ENCODE assay signal across 18 mouse cellular contexts in the genomic region with DNA sequence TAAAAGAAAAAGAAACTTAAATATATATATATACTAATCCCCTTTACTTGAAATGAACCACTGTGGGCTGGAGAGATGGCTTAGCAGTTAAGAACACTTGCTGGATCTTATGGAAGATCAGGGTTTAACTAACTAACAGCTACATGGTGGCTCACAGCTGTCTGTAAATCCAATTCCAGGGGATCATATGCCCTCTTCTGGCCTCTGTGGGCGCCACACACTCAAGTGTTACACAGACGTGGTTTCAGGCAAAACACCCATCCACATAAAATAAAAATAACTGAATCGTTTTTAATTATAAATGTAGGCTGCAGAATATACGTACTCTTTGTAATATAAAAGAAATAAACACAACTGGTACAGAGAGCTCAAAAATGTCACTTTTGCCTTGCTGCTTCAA. TPM values are rescaled to one million over a fixed set of nuclear protein-coding genes. Genes with fewer than 3 reads are reported as not detected.
A peak's percentile ranks its signal among the peaks of the same experiment; 100 is the strongest.
DNase-seq lines count a peak whose midpoint lies in the region; ATAC-seq and TF ChIP-seq lines count a peak whose summit lies in the region.
"Had no signal": no experiment of that assay in that cellular context is flagged by ENCODE, and none has a peak within 500 bp of the region (broad histone marks: within the 10 kb centered on the region; RNA-seq: fewer than 3 reads in every experiment).

No protein-coding gene starts in this region.

- no peaks in the 10 kb centered on the region for H3K4me1 ChIP-seq in kidney, adult 2 months (ENCODE audit: control insufficient read depth, insufficient read depth, low read length)
- H3K4me1 ChIP-seq in liver, postnatal 0 days (ENCODE audit: insufficient read depth): no peaks in the 10 kb centered on the region
- H3K4me1 ChIP-seq in liver, embryonic 12.5 days: no peaks in the 10 kb centered on the region
- H3K4me1 ChIP-seq: embryonic facial prominence, embryonic 15.5 days; forebrain, embryonic 10.5 days; lung, embryonic 15.5 days; midbrain, embryonic 12.5 days had no signal

- H3K9ac ChIP-seq in liver, postnatal 0 days (replicated peaks): no peak overlapping the region
- no peak overlapping the region for H3K9ac ChIP-seq in liver, embryonic 12.5 days
- H3K9ac ChIP-seq: embryonic facial prominence, embryonic 15.5 days; lung, embryonic 15.5 days; midbrain, embryonic 12.5 days had no signal

- WGBS in kidney, adult 2 months: 91% methylated on average over 4 of the region's 4 CpGs
- WGBS in liver, postnatal 0 days (ENCODE audit: insufficient replicate concordance): 79% methylated on average over 4 of the region's 4 CpGs
- WGBS in liver, embryonic 12.5 days (ENCODE audit: insufficient replicate concordance): 70% methylated on average over 4 of the region's 4 CpGs

- ATAC-seq in cerebellum, adult (ENCODE audit: insufficient number of reproducible peaks, low FRiP score, low TSS enrichment): no peak
- no peak for ATAC-seq in liver, postnatal 0 days
- no peak for ATAC-seq in liver, embryonic 12.5 days
- no peak for ATAC-seq in Patski
- ATAC-seq: hindbrain, embryonic 16.5 days had no signal

- H3K4me3 ChIP-seq in kidney, adult 2 months (ENCODE audit: insufficient read depth, low read depth, low read length): no peak overlapping the region
- no peak overlapping the region for H3K4me3 ChIP-seq in liver, postnatal 0 days (ENCODE audit: low read depth, low read length)
- H3K4me3 ChIP-seq in liver, embryonic 12.5 days: no peak overlapping the region
- H3K4me3 ChIP-seq: embryonic facial prominence, embryonic 15.5 days; forebrain, embryonic 10.5 days; lung, embryonic 15.5 days; midbrain, embryonic 12.5 days had no signal

- POLR2A ChIA-PET in Patski (lab: Charles Lee): no interaction called here

- no peak for TF ChIP-seq POLR2A in kidney, adult 2 months (IDR thresholded peaks at IDR 0.05; ENCODE audit: low read depth, low read length)

- peak; percentile 5 to 8 for DNase-seq in cerebellum, postnatal 10 days
- DNase-seq in kidney, adult 2 months: no peak
- no peak for DNase-seq in kidney, postnatal 14 days
- DNase-seq in liver, postnatal 0 days: no peak
- DNase-seq in Patski (ENCODE audit: low read depth, low spot score): no peak
- no peak for DNase-seq in cerebellum, adult 9-10 months
- DNase-seq: heart, postnatal 4 days; kidney, adult 8-10 months; spleen, adult 18-20 months had no signal

- H3K9me3 ChIP-seq in liver, postnatal 0 days (ENCODE audit: low read length): no peaks in the 10 kb centered on the region
- H3K9me3 ChIP-seq in liver, embryonic 12.5 days (replicated peaks): no peaks in the 10 kb centered on the region
- H3K9me3 ChIP-seq: embryonic facial prominence, embryonic 15.5 days; forebrain, embryonic 10.5 days; G1E; lung, embryonic 15.5 days; midbrain, embryonic 12.5 days had no signal

- H3K36me3 ChIP-seq in kidney, adult 2 months (ENCODE audit: control insufficient read depth, insufficient read depth, low read length): no peaks in the 10 kb centered on the region
- peaks cover 10% of the 10 kb centered on the region for H3K36me3 ChIP-seq in liver, postnatal 0 days (replicated peaks; ENCODE audit: insufficient read depth, low read length)
- peaks cover 23% of the 10 kb centered on the region for H3K36me3 ChIP-seq in liver, embryonic 12.5 days

- in situ Hi-C loops in Patski (cut with MboI; ENCODE audit: low pct_unique_long_range_greater_than_20kb): no loop called here

- H3K27me3 ChIP-seq in kidney, adult 2 months (replicated peaks; ENCODE audit: control insufficient read depth, insufficient read depth, low read length): no peaks in the 10 kb centered on the region
- H3K27me3 ChIP-seq in liver, postnatal 0 days (ENCODE audit: insufficient read depth, low read length): no peaks in the 10 kb centered on the region
- H3K27me3 ChIP-seq in liver, embryonic 12.5 days (replicated peaks): no peaks in the 10 kb centered on the region
- no peaks in the 10 kb centered on the region for H3K27me3 ChIP-seq in Patski
- H3K27me3 ChIP-seq: embryonic facial prominence, embryonic 15.5 days; lung, embryonic 15.5 days; midbrain, embryonic 12.5 days had no signal

- CTCF ChIA-PET in Patski (lab: Charles Lee): interaction anchor here (1.0 to 1.6 kb wide), 4 partner anchors 15 to 145 kb away, joined by 3 to 4 read pairs (median 3); no protein-coding TSS in a partner anchor

- no peak overlapping the region for H3K27ac ChIP-seq in kidney, adult 2 months (ENCODE audit: insufficient read depth, low read depth, low read length)
- H3K27ac ChIP-seq in liver, postnatal 0 days (ENCODE audit: low read depth): no peak overlapping the region
- no peak overlapping the region for H3K27ac ChIP-seq in liver, embryonic 12.5 days
- H3K27ac ChIP-seq: embryonic facial prominence, embryonic 15.5 days; forebrain, embryonic 10.5 days; lung, embryonic 15.5 days; midbrain, embryonic 12.5 days had no signal

- TF ChIP-seq EP300 in liver, postnatal 0 days (IDR thresholded peaks at IDR 0.05; ENCODE audit: low read depth): no peak

- H3K4me2 ChIP-seq in liver, postnatal 0 days (ENCODE audit: low read depth, low read length): no peak overlapping the region
- H3K4me2 ChIP-seq in liver, embryonic 12.5 days: no peak overlapping the region
- H3K4me2 ChIP-seq: embryonic facial prominence, embryonic 15.5 days; liver, embryonic 11.5 days; lung, embryonic 15.5 days; midbrain, embryonic 12.5 days had no signal

- 0 out of 2 replicates have a peak, but pooled peaks have one; percentile 13 for TF ChIP-seq CTCF in kidney, adult 2 months (conservative IDR thresholded peaks at IDR 0.05; ENCODE audit: insufficient read depth, insufficient read length, low read depth, low read length)
- 0 out of 2 replicates have a peak, but pooled peaks have one; percentile 17 for TF ChIP-seq CTCF in liver, postnatal 0 days (IDR thresholded peaks at IDR 0.05; ENCODE audit: low read depth)
- peak; percentile 57 for TF ChIP-seq CTCF in Patski (IDR thresholded peaks at IDR 0.05)

RNA-seq across cellular contexts. Expression of gene Angptl1, which starts 50.5 kb away (rescaled TPM):
- 0.49 and 0.75 TPM in 2 replicates for polyA plus RNA-seq in kidney, adult 2 months (2012; rRNA removed)
- polyA plus RNA-seq in liver, postnatal 0 days (2015; fragmentation: Nextera tagmentation; extraction: Ambion mirVana): 0.09 and 0.19 TPM in 2 replicates
- 0.33 and 0.36 TPM in 2 replicates for polyA plus RNA-seq in liver, embryonic 12.5 days (2016; fragmentation: Nextera tagmentation; extraction: Ambion mirVana)
- 0.10 TPM for polyA plus RNA-seq in Patski (2021)
- polyA plus RNA-seq: G1E had no signal

RNA-seq across cellular contexts. Expression of gene Ralgps2, which starts 50.6 kb away (rescaled TPM):
- 4.5 and 5.9 TPM in 2 replicates for polyA plus RNA-seq in kidney, adult 2 months (2012; rRNA removed)
- polyA plus RNA-seq in liver, postnatal 0 days (2015; fragmentation: Nextera tagmentation; extraction: Ambion mirVana): 25.6 and 26.4 TPM in 2 replicates
- 25.6 and 26.8 TPM in 2 replicates for polyA plus RNA-seq in liver, embryonic 12.5 days (2016; fragmentation: Nextera tagmentation; extraction: Ambion mirVana)
- 7.4 TPM for polyA plus RNA-seq in Patski (2021)

Comparison
In these comparisons a context has a peak if more than half of its experiments do, and no peak if none do; other contexts are left out.
1. DNase-seq: peak in cerebellum, postnatal 10 days (2 of 2); none in kidney, adult 2 months (single experiment), kidney, postnatal 14 days (single experiment), liver, postnatal 0 days (single experiment), Patski (single experiment) and cerebellum, adult 9-10 months (single experiment).
2. Peak in every context shown above with its lines, with median percentiles within 50 percentile points of each other: CTCF ChIP-seq.